Mouse (Mus musculus) heart, postnatal 4 days (tissue): ENCODE measurements around the gene Itga9. TPM values are rescaled to one million over a fixed set of nuclear protein-coding genes. Genes with fewer than 3 reads are reported as not detected.
A peak's percentile ranks its signal among the peaks of the same experiment; 100 is the strongest.

Experiments
- DNase-seq: peaks from one replicate; pipeline ENCODE4 v3.0.0; 2021
- total RNA-seq, 2 experiments: library from RNA; stranded (reverse); gene quantifications; 2 replicates each; pipeline ENCODE4 v1.2.3; 2021

The Itga9 gene
- total RNA-seq, 2 experiments from 2014 or later: 99.6 to 116 TPM

DNA sequence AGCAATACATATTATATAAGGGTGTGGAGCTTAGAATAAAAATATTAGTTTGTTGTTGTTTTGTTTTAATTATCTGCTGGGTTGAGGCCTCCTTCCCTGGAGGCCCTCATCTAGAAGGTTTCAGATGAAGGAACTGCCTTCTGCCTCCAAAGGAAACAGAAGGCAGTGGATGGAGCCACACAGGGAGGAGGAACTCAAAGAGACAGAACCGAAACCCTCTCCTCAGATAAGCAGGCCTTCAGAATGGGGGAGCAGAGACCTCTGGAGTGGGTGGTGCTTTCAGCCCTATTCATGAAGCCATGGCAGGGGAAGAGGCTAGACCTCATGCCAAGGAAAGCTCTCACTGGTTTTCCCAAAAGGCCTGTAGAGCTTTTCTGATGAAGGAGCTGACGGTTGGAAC lies 216.1 kb downstream of the Itga9 start:
- DNase-seq: no peak

DNA sequence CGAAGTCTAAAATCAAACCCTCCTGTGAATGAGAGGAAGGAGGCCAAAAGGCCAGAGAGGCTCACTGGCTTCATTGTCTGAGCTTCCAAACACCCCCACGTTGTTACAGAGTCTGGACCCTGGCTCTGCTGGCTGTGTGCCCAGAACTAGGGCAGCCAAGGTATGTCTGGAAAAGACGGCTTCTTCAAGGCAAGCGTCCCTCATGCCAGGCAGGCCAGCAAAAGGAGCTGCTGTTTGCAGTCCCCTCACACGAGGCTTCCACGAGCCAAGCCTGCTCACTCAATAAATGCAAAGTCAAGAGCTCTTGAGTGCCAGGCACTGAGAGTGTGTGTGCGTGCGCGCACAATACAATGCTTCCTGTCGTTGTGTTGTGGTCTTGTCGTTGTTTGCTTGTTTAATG lies 224.6 kb downstream of the Itga9 start:
- peak; percentile 72 for DNase-seq

DNA sequence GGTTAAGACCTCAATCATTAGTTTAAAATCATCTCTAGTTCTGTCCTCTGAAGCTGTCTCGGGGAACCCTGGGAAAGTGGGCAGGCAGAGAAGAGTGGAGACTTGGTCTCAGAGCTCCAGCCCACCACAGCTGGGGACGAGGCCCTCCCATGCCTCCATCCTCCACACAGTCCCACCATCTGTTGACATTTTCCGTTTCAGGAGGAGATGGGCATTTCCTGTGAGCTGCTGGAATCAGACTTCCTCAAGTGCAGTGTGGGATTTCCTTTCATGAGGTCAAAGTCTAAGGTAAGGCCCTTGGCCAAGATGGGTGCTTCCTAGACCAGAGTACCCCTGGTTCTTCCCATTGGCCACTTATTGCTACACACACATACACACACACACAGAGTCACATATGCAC lies 226.0 kb downstream of the Itga9 start:
- DNase-seq: no peak

DNA sequence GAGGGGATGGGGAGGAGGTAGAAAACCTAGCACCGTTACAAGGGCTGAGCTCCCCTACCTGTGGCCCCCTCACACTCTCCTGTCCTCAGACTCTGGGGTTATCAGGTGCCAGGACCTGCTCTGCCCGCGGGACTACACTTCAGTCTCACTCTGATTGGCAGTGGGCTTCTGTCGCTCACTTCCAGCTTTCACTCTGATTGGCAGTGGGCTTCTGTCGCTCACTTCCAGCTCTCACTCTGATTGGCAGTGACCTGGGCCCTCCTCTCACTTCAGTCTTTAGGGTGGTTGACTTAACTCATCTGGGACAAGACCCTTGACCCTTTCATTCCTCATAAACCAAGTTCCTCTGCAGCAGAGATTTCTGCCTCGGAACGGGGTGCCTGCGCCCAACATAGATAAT lies 226.9 kb downstream of the Itga9 start:
- no peak for DNase-seq

DNA sequence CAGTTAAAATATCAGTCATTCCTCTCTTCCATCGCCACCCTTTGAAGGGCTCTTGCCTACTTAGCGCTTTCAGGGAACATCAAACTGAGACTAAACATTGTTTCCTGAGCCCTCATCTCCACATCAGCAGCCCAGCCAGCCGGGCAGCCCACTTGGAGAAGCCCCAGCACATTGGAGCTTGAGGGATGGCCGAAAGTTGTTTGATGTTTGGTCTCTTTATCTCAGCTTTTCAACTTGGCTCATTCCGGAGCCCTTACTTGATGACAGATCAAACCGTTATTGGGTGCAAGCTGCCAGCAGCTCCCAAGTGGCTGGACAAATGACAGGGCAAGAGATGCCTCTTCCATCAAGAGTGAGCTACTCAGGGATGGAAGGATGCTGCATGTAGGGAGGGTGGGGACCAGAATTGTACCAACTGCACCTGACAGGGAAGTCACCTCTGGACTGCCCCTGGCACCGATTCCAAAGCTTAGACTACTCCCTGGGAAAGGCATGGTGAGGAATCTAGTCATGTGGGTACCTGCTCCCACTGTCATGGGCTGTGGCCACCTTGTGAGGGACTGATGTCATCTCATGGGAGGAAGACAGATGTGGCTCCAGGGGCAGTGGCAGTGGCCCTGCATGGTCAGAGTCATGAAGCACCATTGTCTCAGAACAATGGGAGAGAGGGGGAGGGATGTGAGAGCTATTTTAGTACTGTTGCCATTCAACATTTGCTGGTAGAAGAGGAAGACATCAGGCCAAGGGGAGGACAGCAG lies 232.6 kb downstream of the Itga9 start:
- DNase-seq: peak; percentile 21

- DNase-seq: no peak
Observed at GRCm38 (mm10) chr9:118841247-118841646, 234.8 kb downstream of the Itga9 start.

- DNase-seq: no peak
Observed at GRCm38 (mm10) chr9:118841907-118842432, 235.5 kb downstream of the Itga9 start.

DNA sequence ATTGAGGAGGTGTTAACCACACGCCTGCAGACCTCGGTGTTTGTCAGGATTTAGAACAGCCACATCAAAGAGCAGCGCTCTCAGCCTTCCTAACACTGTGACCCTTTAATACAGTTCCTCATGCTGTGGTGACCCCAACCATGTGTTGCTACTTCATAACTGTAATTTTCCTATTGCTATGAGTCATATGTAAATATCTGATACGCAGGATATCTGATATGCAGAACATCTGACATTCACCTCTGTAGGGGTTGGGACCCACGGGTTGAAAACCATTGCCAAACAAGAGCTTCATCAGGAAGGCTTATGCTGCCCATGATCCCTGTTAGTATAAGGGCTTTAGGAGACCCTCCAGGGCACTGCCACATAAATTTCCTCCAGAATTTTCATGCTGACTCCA lies 237.2 kb downstream of the Itga9 start:
- DNase-seq: no peak

- DNase-seq: no peak
Observed at GRCm38 (mm10) chr9:118845003-118845402, 238.5 kb downstream of the Itga9 start.

GRCm38 (mm10) chr9:118846766-118847165 lies 240.3 kb downstream of the Itga9 start:
- DNase-seq: no peak

DNA sequence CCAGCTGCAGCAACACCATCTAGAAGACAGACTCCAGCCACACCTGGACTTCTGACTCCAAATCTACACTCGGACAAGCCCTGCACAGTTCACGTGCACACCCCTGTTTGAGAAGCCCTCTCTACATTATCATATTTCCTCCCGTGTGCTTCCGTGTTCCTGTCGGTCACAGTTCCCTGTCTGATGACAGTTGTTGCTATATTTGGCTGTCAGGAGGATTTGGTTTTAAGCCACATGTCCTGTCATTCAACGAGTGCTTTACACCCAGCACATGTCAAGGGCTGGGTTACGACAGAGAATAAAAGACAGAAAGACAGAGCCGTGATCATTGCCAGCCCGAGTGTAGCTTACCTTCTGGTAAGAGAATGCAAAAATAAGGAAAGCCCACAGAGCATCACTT lies 250.2 kb downstream of the Itga9 start:
- peak; percentile 51 for DNase-seq

DNA sequence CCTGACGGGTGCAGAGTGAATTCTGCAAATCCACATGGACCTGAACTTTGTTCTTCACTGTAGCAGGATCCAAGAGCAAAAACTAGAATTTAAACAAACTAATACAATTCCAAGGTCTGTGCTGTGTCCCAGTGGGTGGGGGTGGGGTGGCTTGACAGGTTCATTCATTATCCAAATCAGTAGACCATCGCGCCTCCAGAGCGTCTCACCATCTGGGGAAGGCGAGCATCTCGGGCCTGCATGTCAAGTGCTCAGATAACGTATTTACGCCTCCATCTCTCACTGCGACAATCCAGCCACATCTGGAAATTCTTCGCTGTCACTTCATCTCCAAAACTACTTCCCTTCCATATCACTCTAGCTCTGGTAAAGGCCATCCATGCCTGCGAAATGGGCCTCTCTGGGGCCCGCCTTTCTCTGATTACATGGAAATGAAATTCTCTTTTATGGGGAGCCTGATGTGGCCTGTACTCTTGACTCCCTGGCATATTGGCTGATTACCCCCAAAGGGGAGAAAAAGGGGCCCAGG lies 254.2 kb downstream of the Itga9 start:
- no peak for DNase-seq

GRCm38 (mm10) chr9:118862214-118862613 lies 255.7 kb downstream of the Itga9 start:
- DNase-seq: no peak

DNA sequence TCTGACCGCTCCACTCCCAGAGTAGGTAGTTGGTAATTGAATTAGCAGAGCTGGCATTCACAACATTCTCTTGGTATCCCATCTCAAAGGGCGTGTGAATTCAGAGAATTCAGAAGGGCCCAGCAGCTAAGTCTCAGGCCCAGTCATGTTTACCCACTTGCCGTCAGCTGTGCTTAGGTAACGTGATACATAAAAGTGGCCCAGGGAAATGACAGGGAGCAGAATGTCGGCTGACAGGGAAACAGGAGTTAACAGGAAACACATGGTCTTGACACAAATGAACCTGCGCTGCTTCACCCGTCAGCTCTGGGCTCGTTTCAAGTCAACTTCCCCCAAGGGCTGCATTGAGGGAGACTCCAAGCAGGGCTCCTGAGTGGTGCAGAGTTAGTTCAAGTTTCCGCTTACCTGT lies 256.4 kb downstream of the Itga9 start:
- DNase-seq: no peak

DNA sequence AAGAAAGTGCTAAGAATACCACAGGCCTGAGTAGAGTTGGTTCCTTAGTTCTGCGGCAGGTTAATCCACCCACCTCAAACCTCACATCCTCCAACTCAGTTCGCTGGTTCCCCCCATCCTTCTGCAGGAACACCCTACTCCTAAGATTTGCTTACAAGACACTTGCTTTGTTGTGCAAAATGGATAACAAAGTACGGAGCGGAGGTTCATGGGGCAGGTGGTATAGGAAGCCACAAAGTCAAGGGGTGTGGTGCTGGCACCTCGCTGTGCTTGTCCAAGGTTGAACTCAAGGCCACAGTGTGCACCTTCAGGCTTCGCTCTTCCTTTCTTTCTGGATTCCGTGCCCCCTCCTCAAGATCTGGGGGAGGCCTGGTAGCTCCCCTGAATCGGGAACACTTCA lies 257.0 kb downstream of the Itga9 start:
- no peak for DNase-seq

GRCm38 (mm10) chr9:118866949-118867348 lies 260.5 kb downstream of the Itga9 start:
- DNase-seq: no peak

GRCm38 (mm10) chr9:118867851-118868250 lies 261.4 kb downstream of the Itga9 start:
- no peak for DNase-seq

- DNase-seq: peak; percentile 79
Observed at GRCm38 (mm10) chr9:118871089-118871488, 264.6 kb downstream of the Itga9 start.

DNA sequence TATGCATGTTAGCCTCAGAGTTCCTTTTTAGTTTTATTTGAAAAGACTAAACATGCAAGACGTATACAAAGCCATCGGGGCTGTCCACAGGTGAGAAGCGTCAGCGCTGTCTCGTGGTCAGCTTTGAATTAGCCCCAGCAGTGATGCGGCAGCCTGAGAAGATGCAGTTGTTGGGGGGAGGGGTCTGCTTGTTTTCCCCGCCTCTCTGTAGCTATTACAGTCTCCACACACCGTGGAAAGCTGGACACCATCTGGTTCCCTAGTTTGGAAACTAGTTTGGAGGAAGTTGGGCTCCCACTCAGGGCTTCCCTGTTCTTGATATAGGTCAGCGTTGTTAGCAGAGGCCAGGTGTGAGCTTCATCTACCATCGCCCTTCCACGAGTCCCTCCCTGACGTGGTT lies 266.5 kb downstream of the Itga9 start:
- DNase-seq: no peak

GRCm38 (mm10) chr9:118873596-118873995 lies 267.1 kb downstream of the Itga9 start:
- DNase-seq: no peak

DNA sequence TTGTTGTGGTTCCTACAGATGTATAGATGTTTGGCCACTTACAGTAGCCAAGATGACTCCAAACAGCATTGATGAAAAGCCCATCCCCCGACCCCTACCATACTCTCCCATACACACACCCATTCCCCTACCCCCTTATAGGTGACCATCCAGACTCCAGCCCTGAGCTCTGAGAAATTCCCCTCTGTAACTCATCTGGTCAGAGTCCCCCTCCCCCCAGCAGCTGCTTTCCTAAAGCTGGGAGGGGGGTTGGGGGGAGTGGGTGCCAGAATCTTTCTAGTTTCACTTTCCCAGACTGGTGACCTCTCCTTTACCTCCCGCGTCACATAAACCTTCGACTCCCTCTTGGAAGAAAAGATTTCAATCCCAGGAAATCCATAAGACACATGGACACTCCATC lies 269.2 kb downstream of the Itga9 start:
- no peak for DNase-seq

DNA sequence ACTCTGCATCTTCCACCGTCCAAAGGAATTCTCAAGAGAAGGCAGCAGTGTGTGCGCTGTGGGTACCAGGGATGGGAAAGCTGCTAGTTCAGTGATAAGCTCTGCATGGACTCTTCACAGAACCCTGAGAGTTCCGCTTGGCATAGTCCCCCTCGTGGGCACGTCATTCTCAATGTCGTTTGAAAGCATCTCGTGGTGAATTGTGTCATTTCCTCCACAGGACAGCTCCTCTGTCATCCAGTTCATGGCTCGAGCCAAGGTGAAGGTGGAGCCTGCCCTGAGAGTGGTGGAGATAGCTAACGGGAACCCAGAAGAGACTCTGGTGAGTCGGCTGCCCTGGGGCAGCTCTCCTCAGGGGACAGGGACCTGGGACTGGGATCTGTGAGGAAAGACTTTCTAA lies 270.4 kb downstream of the Itga9 start:
- no peak for DNase-seq

GRCm38 (mm10) chr9:118877365-118878008 lies 271.0 kb downstream of the Itga9 start:
- DNase-seq: peak; percentile 39

GRCm38 (mm10) chr9:118878596-118878995 lies 272.1 kb downstream of the Itga9 start:
- DNase-seq: no peak
